Comparison of ENCODE assay signal across 9 mouse cellular contexts in genomic region chr8:108595061-108595419, GRCm38 (mm10).
DNase-seq lines count a peak whose midpoint lies in the region; ATAC-seq and TF ChIP-seq lines count a peak whose summit lies in the region.
"Had no signal": no experiment of that assay in that cellular context is flagged by ENCODE, and none has a peak within 500 bp of the region (broad histone marks: within the 10 kb centered on the region; RNA-seq: fewer than 3 reads in every experiment).

No protein-coding gene starts in this region.

- in situ Hi-C loops in CH12.LX (cut with MboI; ENCODE audit: low pct_ligation_motif_present, low pct_unique_long_range_greater_than_20kb, low sequenced_read_pairs): loop anchor here (25.0 kb wide), 1 partner anchor 317 kb away; no protein-coding TSS in a partner anchor

- peaks cover 31% of the 10 kb centered on the region for H3K4me1 ChIP-seq in kidney, embryonic 16.5 days (ENCODE audit: insufficient read depth, low read length)
- H3K4me1 ChIP-seq in CH12.LX (ENCODE audit: control insufficient read depth in 1 of 2, insufficient read depth in 2 of 2): peaks cover 27 to 45% of the 10 kb centered on the region in 2 experiments
- H3K4me1 ChIP-seq in limb, embryonic 11.5 days (ENCODE audit: control insufficient read depth, insufficient read depth, low read length): peaks cover 23% of the 10 kb centered on the region

- H3K27me3 ChIP-seq in kidney, embryonic 16.5 days (ENCODE audit: insufficient read depth, low read length): no peaks in the 10 kb centered on the region
- H3K27me3 ChIP-seq in CH12.LX (replicated peaks): no peaks in the 10 kb centered on the region
- no peaks in the 10 kb centered on the region for H3K27me3 ChIP-seq in limb, embryonic 11.5 days (ENCODE audit: control insufficient read depth, insufficient read depth, low read length)
- H3K27me3 ChIP-seq: Patski had no signal

- peak overlapping the region; percentile 72; the same call in 1 of the 2 replicates for H3K27ac ChIP-seq in kidney, embryonic 16.5 days (ENCODE audit: low read length)
- no peak overlapping the region for H3K27ac ChIP-seq in CH12.LX (ENCODE audit: insufficient read depth, low read depth)
- peak overlapping the region; percentile 63 for H3K27ac ChIP-seq in limb, embryonic 11.5 days (replicated peaks; ENCODE audit: low read depth, low read length)

- TF ChIP-seq CTCF in CH12.LX (conservative IDR thresholded peaks at IDR 0.05 in 1 of 2, IDR thresholded peaks at IDR 0.05 in 1 of 2; ENCODE audit: low read depth in 2 of 2, low read length in 2 of 2): no peak

- no peak overlapping the region for H3K4me3 ChIP-seq in kidney, embryonic 16.5 days (ENCODE audit: low read length)
- H3K4me3 ChIP-seq in CH12.LX (replicated peaks in 1 of 3; ENCODE audit: low read depth in 2 of 3, low read length in 2 of 3, poor library complexity in 1 of 3): no peak overlapping the region
- H3K4me3 ChIP-seq in limb, embryonic 11.5 days (ENCODE audit: low read depth, low read length): no peak overlapping the region

- 53% methylated on average over 9 of the region's 9 CpGs for WGBS in kidney, embryonic 16.5 days
- 58% methylated on average over 9 of the region's 9 CpGs for WGBS in limb, embryonic 11.5 days

- H3K9ac ChIP-seq in kidney, embryonic 16.5 days (replicated peaks; ENCODE audit: low read length): no peak overlapping the region
- H3K9ac ChIP-seq in CH12.LX (ENCODE audit: insufficient read depth, low read depth): no peak overlapping the region
- H3K9ac ChIP-seq in limb, embryonic 11.5 days (ENCODE audit: low read length): 0 out of 2 replicates have a peak overlapping the region, but pooled peaks have one; percentile 37

- TF ChIP-seq EP300 in CH12.LX (IDR thresholded peaks at IDR 0.05; ENCODE audit: low read length): peak; percentile 93

- dilution Hi-C loops in CH12.LX (cut with MboI; ENCODE audit: extremely low pct_ligation_motif_present, extremely low pct_unique_long_range_greater_than_20kb, low sequenced_read_pairs): no loop called here

- 0 out of 2 replicates have a peak, but pooled peaks have one; percentile 36 for TF ChIP-seq POLR2A in CH12.LX (IDR thresholded peaks at IDR 0.05; ENCODE audit: low read depth, low read length)

- H3K79me2 ChIP-seq in CH12.LX (replicated peaks; ENCODE audit: control insufficient read depth, extremely low read depth, insufficient read depth, poor library complexity, severe bottlenecking): no peaks in the 10 kb centered on the region

- no peak overlapping the region for H3K4me2 ChIP-seq in kidney, embryonic 16.5 days (replicated peaks; ENCODE audit: low read depth, low read length)
- peak overlapping the region; percentile 33 for H3K4me2 ChIP-seq in CH12.LX (ENCODE audit: insufficient read depth, low read depth, poor library complexity, severe bottlenecking)
- no peak overlapping the region for H3K4me2 ChIP-seq in limb, embryonic 11.5 days (ENCODE audit: low read depth, severe bottlenecking)

- no peak; the same call in none of the 2 replicates for TF ChIP-seq RAD21 in CH12.LX (IDR thresholded peaks at IDR 0.05; ENCODE audit: low read depth, low read length)

- H3K9me3 ChIP-seq in kidney, embryonic 16.5 days (ENCODE audit: low read length): no peaks in the 10 kb centered on the region
- no peaks in the 10 kb centered on the region for H3K9me3 ChIP-seq in CH12.LX (replicated peaks; ENCODE audit: low read length)
- H3K9me3 ChIP-seq in limb, embryonic 11.5 days (ENCODE audit: control insufficient read depth, low read length): no peaks in the 10 kb centered on the region

- DNase-seq in kidney, adult 9 months: no peak
- DNase-seq in CD4-positive helper T cell, adult 2 months (ENCODE audit: low read depth, low spot score): peak; percentile 6
- peak; percentile 93 for DNase-seq in CH12.LX (ENCODE audit: extremely low read depth)
- peak; percentile 41 for DNase-seq in limb, embryonic 11.5 days (ENCODE audit: low spot score)
- DNase-seq in frontal cortex, postnatal 25 days (ENCODE audit: low spot score in 2 of 2): no peak
- no peak for DNase-seq in cerebellum, adult 18-20 months
- DNase-seq: right cerebral cortex, postnatal 25 days had no signal

- no peak for ATAC-seq in kidney, embryonic 16.5 days (ENCODE audit: low FRiP score, low TSS enrichment)
- ATAC-seq in limb, embryonic 11.5 days (ENCODE audit: insufficient number of reproducible peaks, low FRiP score, low TSS enrichment, low read depth): no peak
- ATAC-seq: Patski had no signal

- H3K36me3 ChIP-seq in kidney, embryonic 16.5 days (ENCODE audit: insufficient read depth, low read length): no peaks in the 10 kb centered on the region
- H3K36me3 ChIP-seq in CH12.LX (replicated peaks in 1 of 2; ENCODE audit: control insufficient read depth in 1 of 2, insufficient read depth in 1 of 2, low read length in 1 of 2): no peaks in the 10 kb centered on the region
- H3K36me3 ChIP-seq in limb, embryonic 11.5 days (ENCODE audit: control insufficient read depth, insufficient read depth, low read length): no peaks in the 10 kb centered on the region

TF ChIP-seq in CH12.LX, 34 proteins besides CTCF, POLR2A, EP300 and RAD21:
- peak; percentile 69; the same call in 1 of the 2 replicates for TF ChIP-seq JUN (IDR thresholded peaks at IDR 0.05; ENCODE audit: insufficient read depth, low read depth, low read length)
- TF ChIP-seq MXI1 (IDR thresholded peaks at IDR 0.05; ENCODE audit: low read depth, low read length): 0 out of 2 replicates have a peak, but pooled peaks have one; percentile 59
- no peak for TF ChIP-seq USF1 (IDR thresholded peaks at IDR 0.05; ENCODE audit: low read depth, low read length)
- TF ChIP-seq E2F4 (IDR thresholded peaks at IDR 0.05; ENCODE audit: insufficient replicate concordance, low read depth, low read length): no peak
- no peak for TF ChIP-seq POLR2AphosphoS2 (IDR thresholded peaks at IDR 0.05; ENCODE audit: low read depth, low read length)
- no peak for TF ChIP-seq ZNF384 (IDR thresholded peaks at IDR 0.05; ENCODE audit: low read depth, low read length)
- no peak for TF ChIP-seq ZC3H11A (IDR thresholded peaks at IDR 0.05; ENCODE audit: low read depth, low read length)
- TF ChIP-seq ELF1 (IDR thresholded peaks at IDR 0.05; ENCODE audit: low read depth, low read length): peak; percentile 65; the same call in 1 of the 2 replicates
- TF ChIP-seq MAX (IDR thresholded peaks at IDR 0.05; ENCODE audit: low read length): no peak
- 0 out of 2 replicates have a peak, but pooled peaks have one; percentile 52 for TF ChIP-seq MAFK (IDR thresholded peaks at IDR 0.05; ENCODE audit: insufficient replicate concordance, low read length)
- TF ChIP-seq TBP (conservative IDR thresholded peaks at IDR 0.05; ENCODE audit: low read depth, low read length): peak; percentile 64; the same call in 1 of the 2 replicates
- TF ChIP-seq ETS1 (conservative IDR thresholded peaks at IDR 0.05; ENCODE audit: low read depth, low read length): peak; percentile 79
- no peak for TF ChIP-seq USF2 (conservative IDR thresholded peaks at IDR 0.05; ENCODE audit: low read depth, low read length)
- no peak for TF ChIP-seq CHD1 (IDR thresholded peaks at IDR 0.05; ENCODE audit: low read depth, low read length)
- TF ChIP-seq KAT2A (IDR thresholded peaks at IDR 0.05; ENCODE audit: insufficient replicate concordance, low read length): 0 out of 2 replicates have a peak, but pooled peaks have one; percentile 45
- 0 out of 2 replicates have a peak, but pooled peaks have one; percentile 53 for TF ChIP-seq MAZ (IDR thresholded peaks at IDR 0.05; ENCODE audit: low read depth, low read length)
- no peak for TF ChIP-seq ZKSCAN1 (IDR thresholded peaks at IDR 0.05; ENCODE audit: borderline replicate concordance, low read depth, low read length)
- no peak; the same call in 1 of the 2 replicates for TF ChIP-seq HCFC1 (IDR thresholded peaks at IDR 0.05; ENCODE audit: low read depth, low read length)
- no peak for TF ChIP-seq NELFE (IDR thresholded peaks at IDR 0.05; ENCODE audit: low read depth, low read length)
- TF ChIP-seq TCF12 (IDR thresholded peaks at IDR 0.05; ENCODE audit: low read depth, low read length): peak; percentile 87
- TF ChIP-seq GABPA (IDR thresholded peaks at IDR 0.05; ENCODE audit: insufficient replicate concordance, low read depth, low read length): no peak
- TF ChIP-seq ZMIZ1 (IDR thresholded peaks at IDR 0.05; ENCODE audit: low read depth, low read length): no peak
- peak; percentile 78 for TF ChIP-seq BHLHE40 (IDR thresholded peaks at IDR 0.05; ENCODE audit: low read depth, low read length)
- TF ChIP-seq IRF4 (IDR thresholded peaks at IDR 0.05; ENCODE audit: low read depth, low read length): peak; percentile 98
- peak; percentile 71; the same call in 1 of the 2 replicates for TF ChIP-seq MYC (IDR thresholded peaks at IDR 0.05; ENCODE audit: low read depth, low read length)
- TF ChIP-seq SMC3 (IDR thresholded peaks at IDR 0.05; ENCODE audit: low read depth, low read length): no peak; the same call in 1 of the 2 replicates
- TF ChIP-seq CHD2 (IDR thresholded peaks at IDR 0.05; ENCODE audit: low read length): peak; percentile 60; the same call in 1 of the 2 replicates
- no peak for TF ChIP-seq PAX5 (IDR thresholded peaks at IDR 0.05; ENCODE audit: low read length)
- peak; percentile 74 for TF ChIP-seq JUND (conservative IDR thresholded peaks at IDR 0.05; ENCODE audit: low read depth, low read length)
- TF ChIP-seq UBTF (IDR thresholded peaks at IDR 0.05; ENCODE audit: low read depth, low read length): peak; percentile 63; the same call in 1 of the 2 replicates
- TF ChIP-seq NRF1 (IDR thresholded peaks at IDR 0.05; ENCODE audit: low read depth, low read length): no peak
- peak; percentile 71 for TF ChIP-seq SIN3A (IDR thresholded peaks at IDR 0.05; ENCODE audit: low read length)
- peak; percentile 85 for TF ChIP-seq MEF2A (IDR thresholded peaks at IDR 0.05; ENCODE audit: borderline replicate concordance, low read depth, low read length)
- TF ChIP-seq RCOR1 (conservative IDR thresholded peaks at IDR 0.05; ENCODE audit: low read depth, low read length): peak; percentile 81
TF ChIP-seq in CH12.LX: peak in this region for 18.

Comparison
In these comparisons a context has a peak if more than half of its experiments do, and no peak if none do; other contexts are left out.
1. DNase-seq: peak in CD4-positive helper T cell, adult 2 months (single experiment), CH12.LX (single experiment) and limb, embryonic 11.5 days (single experiment); none in kidney, adult 9 months (single experiment), frontal cortex, postnatal 25 days (0 of 2) and cerebellum, adult 18-20 months (0 of 2).